Mouse (Mus musculus): ENCODE data around the gene Eif3k. TPM values are rescaled to one million over a fixed set of nuclear protein-coding genes. Genes with fewer than 3 reads are reported as not detected.

The Eif3k gene
- total and polyA plus RNA-seq, 2 experiments from 2014 or later: 292 to 482 TPM

DNA sequence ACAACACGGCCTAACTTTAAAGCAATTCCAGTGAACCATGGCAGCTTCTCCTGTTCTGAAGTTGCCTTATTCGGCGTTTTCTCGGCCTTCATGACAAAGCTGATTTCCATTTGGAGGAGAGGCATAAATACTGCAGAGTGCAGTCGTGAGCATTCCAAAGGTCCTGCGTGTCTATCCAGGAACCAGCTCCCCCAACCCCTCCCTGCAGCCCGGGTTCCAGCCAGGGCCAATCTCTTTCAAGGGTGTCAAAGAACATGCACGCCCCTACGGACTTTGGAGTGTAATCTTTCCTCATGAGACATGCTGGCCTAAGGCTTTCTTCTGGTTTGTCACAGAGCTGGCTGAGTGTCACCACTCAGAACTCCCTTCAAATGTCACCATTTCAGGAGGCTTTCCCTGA lies 56.3 kb downstream of the Eif3k start:
- H3K9me3 ChIP-seq (ENCODE audit: low read length): no peaks in the 10 kb centered on the region
- no peaks in the 10 kb centered on the region for H3K27me3 ChIP-seq (ENCODE audit: insufficient read depth, low read length)
- H3K36me3 ChIP-seq (ENCODE audit: insufficient read depth, low read length): no peaks in the 10 kb centered on the region
- ATAC-seq (ENCODE audit: low FRiP score): no peak
- no peak overlapping the region for H3K4me3 ChIP-seq (ENCODE audit: low read depth, low read length)
- no peak overlapping the region for H3K9ac ChIP-seq (replicated peaks; ENCODE audit: low read length, poor library complexity, severe bottlenecking)
- 0 out of 2 replicates have a peak overlapping the region, but pooled peaks have one; percentile 32 for H3K27ac ChIP-seq (ENCODE audit: low read depth, low read length)
- no peak overlapping the region for H3K4me2 ChIP-seq (ENCODE audit: low read depth, low read length, poor library complexity, severe bottlenecking)
- peaks cover 5% of the 10 kb centered on the region; the same call in 1 of the 2 replicates for H3K4me1 ChIP-seq (ENCODE audit: insufficient read depth, low read length)
- DNase-seq (ENCODE audit: low spot score): no peak
- TF ChIP-seq CTCF (IDR thresholded peaks at IDR 0.05): no peak
- 48% methylated on average over 9 of the region's 9 CpGs for WGBS

DNA sequence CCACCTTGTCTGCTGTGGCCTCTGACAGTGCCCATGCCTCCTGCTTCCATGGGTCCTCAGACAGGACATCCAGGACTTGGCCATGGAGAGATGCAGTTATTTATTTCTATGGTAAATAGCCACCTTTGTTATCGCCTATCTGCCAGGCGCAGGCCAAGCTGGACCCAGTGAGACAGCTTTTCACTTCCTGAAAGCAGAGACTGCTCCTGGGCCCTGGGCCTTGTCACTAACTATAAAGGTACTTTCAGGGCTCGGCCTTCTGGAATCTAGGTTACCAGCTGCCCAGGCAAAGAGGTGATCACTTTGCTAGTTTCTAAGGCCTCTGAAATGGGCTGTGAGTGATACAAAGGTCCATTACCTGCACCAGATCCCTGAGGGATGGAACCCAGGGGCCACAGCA lies 56.9 kb downstream of the Eif3k start:
- H3K4me1 ChIP-seq (ENCODE audit: insufficient read depth, low read length): peaks cover 5% of the 10 kb centered on the region; the same call in 1 of the 2 replicates
- ATAC-seq (ENCODE audit: low FRiP score): no peak
- no peak overlapping the region for H3K27ac ChIP-seq (ENCODE audit: low read depth, low read length)
- no peaks in the 10 kb centered on the region for H3K9me3 ChIP-seq (ENCODE audit: low read length)
- WGBS: 93% methylated on average over 3 of the region's 3 CpGs
- no peaks in the 10 kb centered on the region for H3K27me3 ChIP-seq (ENCODE audit: insufficient read depth, low read length)
- no peaks in the 10 kb centered on the region for H3K36me3 ChIP-seq (ENCODE audit: insufficient read depth, low read length)
- no peak overlapping the region for H3K4me2 ChIP-seq (ENCODE audit: low read depth, low read length, poor library complexity, severe bottlenecking)
- no peak for DNase-seq (ENCODE audit: low spot score)
- no peak for TF ChIP-seq CTCF (IDR thresholded peaks at IDR 0.05)
- no peak overlapping the region for H3K9ac ChIP-seq (replicated peaks; ENCODE audit: low read length, poor library complexity, severe bottlenecking)
- no peak overlapping the region for H3K4me3 ChIP-seq (ENCODE audit: low read depth, low read length)

DNA sequence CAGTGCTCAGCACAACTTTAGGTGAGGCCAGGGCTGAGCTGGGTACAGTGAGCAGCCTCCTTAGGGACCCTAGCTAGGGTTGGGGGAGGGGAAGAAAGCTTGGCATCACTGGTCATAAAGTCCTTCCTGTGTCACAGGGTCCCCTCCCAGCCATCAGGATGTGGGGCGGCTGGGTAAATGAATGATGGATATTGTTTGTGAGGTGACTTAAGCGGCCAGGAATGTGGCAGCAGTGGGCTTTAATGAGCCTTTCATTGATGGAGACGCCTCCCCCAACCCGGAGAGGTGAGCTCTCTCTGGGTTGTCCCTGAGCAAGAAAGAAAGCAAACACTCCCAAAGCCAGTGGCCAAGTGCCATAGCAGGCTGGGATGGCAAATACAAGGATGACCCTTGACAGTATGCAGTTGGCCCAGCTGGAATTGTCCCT lies 57.8 kb downstream of the Eif3k start:
- no peak overlapping the region for H3K9ac ChIP-seq (replicated peaks; ENCODE audit: low read length, poor library complexity, severe bottlenecking)
- WGBS: 13% methylated on average over 4 of the region's 4 CpGs

DNA sequence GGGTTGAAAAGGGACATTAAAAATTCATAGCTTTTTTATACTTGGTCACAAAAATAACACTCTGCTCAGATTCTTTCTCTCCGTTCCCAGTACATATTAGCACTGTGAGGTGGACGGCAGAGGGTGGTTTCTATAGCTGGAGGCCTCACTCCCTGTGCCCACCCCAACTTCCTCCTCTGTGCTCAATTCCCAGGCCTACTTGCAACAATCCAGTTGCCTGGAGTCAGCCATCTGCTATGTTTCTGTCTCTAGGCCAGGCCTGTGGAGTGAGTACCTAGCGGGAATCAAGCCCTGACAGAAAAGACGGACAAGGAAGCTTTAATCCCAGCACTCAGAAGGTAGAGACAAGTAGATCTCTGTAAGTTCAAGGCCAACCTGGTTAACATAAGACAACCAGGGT lies 59.1 kb downstream of the Eif3k start:
- Histone ChIP-seq H3K4me3 (ENCODE audit: low read depth, low read length) (no peak overlapping the region), H3K4me2 (ENCODE audit: low read depth, low read length, poor library complexity, severe bottlenecking) (no peak overlapping the region), H3K36me3 (ENCODE audit: insufficient read depth, low read length) (peaks cover 4% of the 10 kb centered on the region; the same call in 1 of the 2 replicates), H3K27me3 (ENCODE audit: insufficient read depth, low read length) (no peaks in the 10 kb centered on the region), H3K9me3 (ENCODE audit: low read length) (no peaks in the 10 kb centered on the region), H3K27ac (ENCODE audit: low read depth, low read length) (no peak overlapping the region), H3K4me1 (ENCODE audit: insufficient read depth, low read length) (peaks cover 5% of the 10 kb centered on the region; the same call in 1 of the 2 replicates), H3K9ac (replicated peaks; ENCODE audit: low read length, poor library complexity, severe bottlenecking) (no peak overlapping the region)
- ATAC-seq (ENCODE audit: low FRiP score) (no peak), DNase-seq (ENCODE audit: low spot score) (no peak)
- 61% methylated on average over 4 of the region's 4 CpGs for WGBS
- no peak for TF ChIP-seq CTCF (IDR thresholded peaks at IDR 0.05)

More for the DNA sequence above, 57.8 kb downstream of the Eif3k start:
- no peak for TF ChIP-seq CTCF (IDR thresholded peaks at IDR 0.05)
- Histone ChIP-seq H3K27me3 (ENCODE audit: insufficient read depth, low read length) (no peaks in the 10 kb centered on the region), H3K9me3 (ENCODE audit: low read length) (no peaks in the 10 kb centered on the region), H3K4me1 (ENCODE audit: insufficient read depth, low read length) (peaks cover 5% of the 10 kb centered on the region; the same call in 1 of the 2 replicates), H3K4me2 (ENCODE audit: low read depth, low read length, poor library complexity, severe bottlenecking) (no peak overlapping the region), H3K27ac (ENCODE audit: low read depth, low read length) (0 out of 2 replicates have a peak overlapping the region, but pooled peaks have one; percentile 43), H3K4me3 (ENCODE audit: low read depth, low read length) (no peak overlapping the region), H3K36me3 (ENCODE audit: insufficient read depth, low read length) (no peaks in the 10 kb centered on the region)
- ATAC-seq (ENCODE audit: low FRiP score) (no peak), DNase-seq (ENCODE audit: low spot score) (no peak)

DNA sequence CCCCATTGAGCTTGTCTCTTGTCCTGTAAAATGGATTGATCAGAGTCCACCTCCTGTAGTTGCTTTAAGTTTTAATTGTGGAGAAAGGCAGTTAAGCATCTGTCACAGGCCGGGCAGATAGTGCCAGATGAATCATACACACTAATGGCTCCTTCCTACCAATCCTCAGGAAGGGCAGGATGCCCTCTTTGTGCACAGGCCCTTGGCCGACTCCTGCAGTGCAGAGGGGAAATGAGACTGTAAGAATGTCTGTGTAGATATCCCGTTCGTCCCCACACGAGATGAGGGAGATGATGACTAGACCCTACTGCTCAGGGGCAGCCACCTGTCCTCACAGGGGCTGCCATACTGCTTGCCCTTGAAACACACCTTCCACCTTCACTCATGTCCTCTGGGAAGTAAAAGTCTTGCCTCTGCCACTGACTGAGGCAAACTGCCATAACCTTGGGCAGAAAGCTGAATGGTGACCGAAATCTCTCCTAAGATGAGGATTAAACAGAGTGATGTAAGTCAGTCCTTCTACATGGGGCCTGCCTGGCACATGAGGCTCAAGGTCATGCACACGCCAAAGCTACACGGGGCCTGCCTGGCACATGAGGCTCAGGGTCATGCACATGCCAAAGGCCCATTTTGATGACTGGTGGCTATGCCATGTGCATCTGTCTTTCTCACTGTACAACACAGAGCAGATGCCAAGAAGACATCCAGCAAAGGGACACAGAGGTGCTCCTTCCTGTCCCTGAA lies 59.8 kb downstream of the Eif3k start:
- peaks cover 5% of the 10 kb centered on the region; the same call in 1 of the 2 replicates for H3K4me1 ChIP-seq (ENCODE audit: insufficient read depth, low read length)
- no peak overlapping the region for H3K4me2 ChIP-seq (ENCODE audit: low read depth, low read length, poor library complexity, severe bottlenecking)
- no peak for DNase-seq (ENCODE audit: low spot score)
- ATAC-seq (ENCODE audit: low FRiP score): no peak
- H3K9ac ChIP-seq (replicated peaks; ENCODE audit: low read length, poor library complexity, severe bottlenecking): no peak overlapping the region
- no peaks in the 10 kb centered on the region for H3K27me3 ChIP-seq (ENCODE audit: insufficient read depth, low read length)
- no peak overlapping the region for H3K27ac ChIP-seq (ENCODE audit: low read depth, low read length)
- H3K36me3 ChIP-seq (ENCODE audit: insufficient read depth, low read length): peaks cover 9% of the 10 kb centered on the region; the same call in 1 of the 2 replicates
- H3K9me3 ChIP-seq (ENCODE audit: low read length): no peaks in the 10 kb centered on the region
- WGBS: 88% methylated on average over 8 of the region's 8 CpGs
- no peak overlapping the region for H3K4me3 ChIP-seq (ENCODE audit: low read depth, low read length)
- TF ChIP-seq CTCF (IDR thresholded peaks at IDR 0.05): no peak

Other genes starting within 250 kb of the Eif3k start
- gene Mrps12, start 240.0 kb downstream of the Eif3k start, total RNA-seq (2014; rRNA removed): 48.6 and 67.5 TPM in 2 replicates
- gene Mrps12, start 240.0 kb downstream of the Eif3k start, polyA plus RNA-seq (2015; fragmentation: Nextera tagmentation; extraction: Ambion mirVana): 97.3 and 106 TPM in 2 replicates
- 17.8 and 18.6 TPM in 2 replicates for gene Sars2, start 239.9 kb downstream of the Eif3k start, total RNA-seq (2014; rRNA removed)
- gene Sars2, start 239.9 kb downstream of the Eif3k start, polyA plus RNA-seq (2015; fragmentation: Nextera tagmentation; extraction: Ambion mirVana): 16.2 and 19.3 TPM in 2 replicates
- gene Ccer2, start 225.7 kb downstream of the Eif3k start, total RNA-seq (2014; rRNA removed): not detected in 2 replicates
- gene Ccer2, start 225.7 kb downstream of the Eif3k start, polyA plus RNA-seq (2015; fragmentation: Nextera tagmentation; extraction: Ambion mirVana): 1.4 and 1.8 TPM in 2 replicates
- gene Sirt2, start 215.1 kb downstream of the Eif3k start, total RNA-seq (2014; rRNA removed): 64.8 and 85.9 TPM in 2 replicates
- 111 and 120 TPM in 2 replicates for gene Sirt2, start 215.1 kb downstream of the Eif3k start, polyA plus RNA-seq (2015; fragmentation: Nextera tagmentation; extraction: Ambion mirVana)
- gene Nfkbib, start 214.4 kb downstream of the Eif3k start, total RNA-seq (2014; rRNA removed): 18.3 and 19.7 TPM in 2 replicates
- 58.5 and 65.3 TPM in 2 replicates for gene Nfkbib, start 214.4 kb downstream of the Eif3k start, polyA plus RNA-seq (2015; fragmentation: Nextera tagmentation; extraction: Ambion mirVana)
- gene Rinl, start 192.9 kb downstream of the Eif3k start, total RNA-seq (2014; rRNA removed): 0.80 and 1.0 TPM in 2 replicates
- 1.9 TPM in 2 replicates for gene Rinl, start 192.9 kb downstream of the Eif3k start, polyA plus RNA-seq (2015; fragmentation: Nextera tagmentation; extraction: Ambion mirVana)
- 253 and 265 TPM in 2 replicates for gene Hnrnpl, start 173.3 kb downstream of the Eif3k start, total RNA-seq (2014; rRNA removed)
- gene Hnrnpl, start 173.3 kb downstream of the Eif3k start, polyA plus RNA-seq (2015; fragmentation: Nextera tagmentation; extraction: Ambion mirVana): 146 and 175 TPM in 2 replicates
- gene Ech1, start 156.6 kb downstream of the Eif3k start, total RNA-seq (2014; rRNA removed): 89.3 and 104 TPM in 2 replicates
- 103 and 107 TPM in 2 replicates for gene Ech1, start 156.6 kb downstream of the Eif3k start, polyA plus RNA-seq (2015; fragmentation: Nextera tagmentation; extraction: Ambion mirVana)
- 3.4 and 3.5 TPM in 2 replicates for gene Lgals4, start 148.0 kb downstream of the Eif3k start, total RNA-seq (2014; rRNA removed)
- gene Lgals4, start 148.0 kb downstream of the Eif3k start, polyA plus RNA-seq (2015; fragmentation: Nextera tagmentation; extraction: Ambion mirVana): 4.8 and 5.1 TPM in 2 replicates
- gene Lgals7, start 118.0 kb downstream of the Eif3k start, total RNA-seq (2014; rRNA removed): 0.38 and 12.5 TPM in 2 replicates
- gene Lgals7, start 118.0 kb downstream of the Eif3k start, polyA plus RNA-seq (2015; fragmentation: Nextera tagmentation; extraction: Ambion mirVana): 3.8 and 4.8 TPM in 2 replicates
- gene Capn12, start 100.4 kb downstream of the Eif3k start, total RNA-seq (2014; rRNA removed): 0.38 and 0.57 TPM in 2 replicates
- gene Capn12, start 100.4 kb downstream of the Eif3k start, polyA plus RNA-seq (2015; fragmentation: Nextera tagmentation; extraction: Ambion mirVana): 0.26 and 0.41 TPM in 2 replicates
- 74.7 and 86.9 TPM in 2 replicates for gene Actn4, start 19.5 kb downstream of the Eif3k start, total RNA-seq (2014; rRNA removed)
- 101 and 105 TPM in 2 replicates for gene Actn4, start 19.5 kb downstream of the Eif3k start, polyA plus RNA-seq (2015; fragmentation: Nextera tagmentation; extraction: Ambion mirVana)
- 5.6 and 17.4 TPM in 2 replicates for gene Map4k1, start 186 bp upstream of the Eif3k start, total RNA-seq (2014; rRNA removed)
- gene Map4k1, start 186 bp upstream of the Eif3k start, polyA plus RNA-seq (2015; fragmentation: Nextera tagmentation; extraction: Ambion mirVana): 18.2 and 21.0 TPM in 2 replicates
- 7.0 and 7.2 TPM in 2 replicates for gene Ryr1, start 143.3 kb upstream of the Eif3k start, total RNA-seq (2014; rRNA removed)
- 13.6 and 15.2 TPM in 2 replicates for gene Ryr1, start 143.3 kb upstream of the Eif3k start, polyA plus RNA-seq (2015; fragmentation: Nextera tagmentation; extraction: Ambion mirVana)
- gene Rasgrp4, start 153.0 kb upstream of the Eif3k start, total RNA-seq (2014; rRNA removed): 0.80 and 2.2 TPM in 2 replicates
- 0.79 and 1.1 TPM in 2 replicates for gene Rasgrp4, start 153.0 kb upstream of the Eif3k start, polyA plus RNA-seq (2015; fragmentation: Nextera tagmentation; extraction: Ambion mirVana)
- 27.5 and 32.9 TPM in 2 replicates for gene Fam98c, start 174.4 kb upstream of the Eif3k start, total RNA-seq (2014; rRNA removed)
- 37.9 and 38.0 TPM in 2 replicates for gene Fam98c, start 174.4 kb upstream of the Eif3k start, polyA plus RNA-seq (2015; fragmentation: Nextera tagmentation; extraction: Ambion mirVana)
- 0.49 and 1.3 TPM in 2 replicates for gene Ggn, start 188.3 kb upstream of the Eif3k start, total RNA-seq (2014; rRNA removed)
- 0.35 and 0.69 TPM in 2 replicates for gene Ggn, start 188.3 kb upstream of the Eif3k start, polyA plus RNA-seq (2015; fragmentation: Nextera tagmentation; extraction: Ambion mirVana)
- 33.3 and 35.0 TPM in 2 replicates for gene Spred3, start 188.5 kb upstream of the Eif3k start, total RNA-seq (2014; rRNA removed)
- 10.4 and 13.1 TPM in 2 replicates for gene Spred3, start 188.5 kb upstream of the Eif3k start, polyA plus RNA-seq (2015; fragmentation: Nextera tagmentation; extraction: Ambion mirVana)
- 289 and 329 TPM in 2 replicates for gene Psmd8, start 198.8 kb upstream of the Eif3k start, total RNA-seq (2014; rRNA removed)
- 286 and 292 TPM in 2 replicates for gene Psmd8, start 198.8 kb upstream of the Eif3k start, polyA plus RNA-seq (2015; fragmentation: Nextera tagmentation; extraction: Ambion mirVana)
- 3.2 and 4.3 TPM in 2 replicates for gene Catsperg1, start 232.2 kb upstream of the Eif3k start, total RNA-seq (2014; rRNA removed)
- 2.9 and 3.7 TPM in 2 replicates for gene Catsperg1, start 232.2 kb upstream of the Eif3k start, polyA plus RNA-seq (2015; fragmentation: Nextera tagmentation; extraction: Ambion mirVana)

All from midbrain, postnatal 0 days (tissue).